Mouse (Mus musculus) heart, adult 8-10 months (tissue): ENCODE data around the gene Map3k6. TPM values are rescaled to one million over a fixed set of nuclear protein-coding genes. Genes with fewer than 3 reads are reported as not detected.

ENCODE experiments used
- DNase-seq: peaks from one replicate; pipeline ENCODE4 v3.0.0; 2022; ENCODE audit warnings: low spot score
- total RNA-seq, 4 experiments: library from RNA; stranded (reverse); gene quantifications; 2 replicates each; pipeline ENCODE4 v1.2.4; 2022

The Map3k6 gene
- total RNA-seq: 10 to 100 TPM; 14.8 to 21.8 (median 16.3) TPM

DNA sequence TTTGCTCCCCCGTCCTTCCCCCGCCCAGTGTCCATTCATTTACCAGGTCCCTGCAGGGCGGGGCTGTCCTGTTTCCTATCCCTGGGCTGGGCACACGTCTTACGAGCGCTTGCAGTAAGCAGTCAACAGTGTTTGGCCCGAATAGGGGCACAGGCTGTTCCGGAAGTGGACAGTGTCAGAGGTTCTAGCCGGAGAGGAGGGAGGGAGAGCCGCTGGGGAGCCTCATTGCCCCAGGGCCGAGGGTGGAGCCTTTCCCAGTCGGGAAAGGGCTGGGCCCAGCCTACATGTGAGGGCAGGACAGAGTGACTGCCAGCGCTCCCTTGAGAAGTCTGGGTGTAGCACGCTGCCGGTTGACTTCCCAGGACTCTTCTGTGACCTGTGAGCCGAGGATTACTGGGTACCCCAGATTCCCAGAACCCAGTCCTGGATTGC, at the start of gene Map3k6:
Gene Map3k6 (plus strand): TSS at position 329 of the 432 bp plus-strand sequence.
- peak; percentile 96 for DNase-seq

DNA sequence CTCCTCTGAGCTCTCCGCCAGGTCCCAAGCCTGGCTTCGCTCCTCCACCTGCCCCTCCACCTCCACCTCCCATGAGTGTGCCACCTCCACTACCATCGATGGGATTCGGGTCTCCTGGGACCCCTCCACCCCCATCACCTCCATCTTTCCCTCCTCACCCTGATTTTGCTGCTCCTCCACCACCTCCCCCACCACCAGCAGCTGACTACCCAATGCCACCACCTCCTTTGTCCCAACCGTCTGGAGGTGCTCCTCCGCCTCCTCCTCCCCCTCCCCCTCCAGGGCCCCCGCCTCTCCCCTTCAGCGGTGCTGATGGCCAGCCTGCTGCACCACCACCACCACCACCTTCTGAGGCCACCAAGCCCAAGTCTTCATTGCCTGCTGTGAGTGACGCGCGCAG, 46.1 kb upstream of the Map3k6 start:
- no peak for DNase-seq

DNA sequence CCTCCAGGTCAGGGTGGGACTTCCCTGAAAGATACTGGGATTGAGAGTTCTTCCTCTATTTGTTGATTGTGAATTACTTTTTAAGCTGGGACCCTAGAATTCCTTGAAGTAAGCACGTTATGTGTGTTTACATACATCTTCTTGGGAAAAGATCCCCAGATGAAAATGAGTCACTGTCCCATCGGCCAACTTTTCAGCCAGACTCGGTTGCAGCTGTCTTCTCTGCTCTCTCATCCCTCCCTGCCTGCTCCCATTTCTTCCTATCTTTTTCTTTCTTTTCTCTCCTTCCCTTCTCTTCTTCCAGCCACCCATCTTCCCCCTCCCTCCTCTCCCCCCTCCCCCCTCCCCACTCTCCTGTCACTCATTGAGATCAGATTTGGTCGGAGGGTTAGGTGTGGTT, 45.6 kb upstream of the Map3k6 start:
- no peak for DNase-seq

DNA sequence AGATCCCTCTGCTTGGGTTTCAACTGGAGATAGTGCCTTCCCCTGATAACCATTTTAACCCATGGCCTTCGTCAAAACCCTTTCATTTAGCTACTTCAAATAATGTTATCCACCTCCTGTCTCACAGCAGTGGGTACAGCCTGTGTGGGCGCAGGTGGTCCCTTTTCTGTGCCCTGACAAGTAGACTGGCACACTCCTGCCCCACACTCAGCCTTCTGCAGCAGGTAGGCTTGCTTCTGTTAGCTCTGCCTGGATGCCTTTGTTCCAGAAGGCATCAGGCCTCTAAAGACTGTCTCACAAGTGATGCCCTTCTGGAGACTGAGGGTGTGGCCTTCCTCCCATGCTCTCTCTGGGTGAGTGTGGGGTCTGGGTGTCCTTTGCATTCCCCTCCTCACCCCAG, 44.5 kb upstream of the Map3k6 start:
- no peak for DNase-seq

DNA sequence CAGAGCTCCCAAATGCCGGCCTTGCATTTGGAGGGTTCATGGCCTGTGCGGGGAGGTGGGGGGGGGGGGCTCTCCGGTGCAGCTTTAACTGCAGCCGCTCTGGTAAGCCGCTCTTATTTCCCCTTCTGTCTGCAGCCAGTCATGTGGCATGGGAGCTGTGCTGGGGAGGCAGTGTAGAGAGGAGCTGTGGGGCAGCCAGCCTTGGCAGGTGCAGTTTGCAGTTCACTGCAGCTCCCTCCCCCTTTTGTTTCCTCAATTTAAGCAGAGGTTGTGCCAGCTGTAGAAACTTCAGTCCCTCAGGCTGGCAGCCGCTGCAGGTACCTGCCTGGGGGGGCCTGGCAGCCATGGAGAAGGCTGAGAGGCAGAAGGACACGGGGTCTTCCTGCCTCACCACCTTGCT, 43.8 kb upstream of the Map3k6 start:
- no peak for DNase-seq

DNA sequence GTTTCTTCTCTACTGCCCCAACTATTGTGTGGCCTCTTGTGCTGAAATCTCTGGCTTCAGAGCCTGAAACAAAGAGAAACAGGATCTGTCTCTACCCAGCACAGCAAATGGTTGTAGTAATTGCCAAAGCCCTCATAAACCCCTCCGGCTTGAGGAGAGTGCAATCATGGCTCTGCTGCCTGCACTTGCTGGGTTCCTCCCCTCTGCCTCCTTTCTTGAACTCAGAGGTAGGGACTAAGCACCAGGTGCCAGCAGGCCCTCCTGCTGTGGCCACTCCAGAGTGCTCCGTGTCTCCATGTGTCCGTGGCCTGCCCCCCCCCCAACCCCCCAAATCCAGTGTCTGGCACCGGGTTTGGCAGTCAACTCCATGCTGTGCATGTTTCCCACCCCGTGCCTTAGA, 43.3 kb upstream of the Map3k6 start:
- DNase-seq: no peak

DNA sequence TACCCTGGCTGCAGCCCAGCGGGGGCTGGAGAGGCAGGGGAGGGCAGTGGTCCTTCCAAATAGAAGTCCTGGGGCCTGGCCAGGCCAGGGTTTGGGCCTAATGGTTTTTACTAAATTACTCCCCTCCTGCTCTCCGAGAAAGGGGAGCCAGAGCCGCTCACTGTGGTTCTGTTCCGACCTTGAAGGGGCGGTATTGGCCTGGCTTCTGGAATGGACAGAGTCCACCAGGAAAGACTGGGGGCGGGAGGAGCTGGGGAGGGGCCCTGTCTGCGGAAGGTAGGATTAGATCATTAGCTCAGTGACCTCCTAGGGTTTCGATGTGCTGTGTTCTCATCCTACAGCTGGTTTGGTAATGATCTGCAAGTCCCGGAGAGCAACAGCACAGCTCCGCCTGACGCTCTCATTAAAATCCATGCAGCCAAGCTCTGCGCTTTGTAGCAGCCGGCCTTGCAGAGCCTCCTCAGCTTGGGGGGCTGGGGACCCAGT, 42.8 kb upstream of the Map3k6 start:
- no peak for DNase-seq

DNA sequence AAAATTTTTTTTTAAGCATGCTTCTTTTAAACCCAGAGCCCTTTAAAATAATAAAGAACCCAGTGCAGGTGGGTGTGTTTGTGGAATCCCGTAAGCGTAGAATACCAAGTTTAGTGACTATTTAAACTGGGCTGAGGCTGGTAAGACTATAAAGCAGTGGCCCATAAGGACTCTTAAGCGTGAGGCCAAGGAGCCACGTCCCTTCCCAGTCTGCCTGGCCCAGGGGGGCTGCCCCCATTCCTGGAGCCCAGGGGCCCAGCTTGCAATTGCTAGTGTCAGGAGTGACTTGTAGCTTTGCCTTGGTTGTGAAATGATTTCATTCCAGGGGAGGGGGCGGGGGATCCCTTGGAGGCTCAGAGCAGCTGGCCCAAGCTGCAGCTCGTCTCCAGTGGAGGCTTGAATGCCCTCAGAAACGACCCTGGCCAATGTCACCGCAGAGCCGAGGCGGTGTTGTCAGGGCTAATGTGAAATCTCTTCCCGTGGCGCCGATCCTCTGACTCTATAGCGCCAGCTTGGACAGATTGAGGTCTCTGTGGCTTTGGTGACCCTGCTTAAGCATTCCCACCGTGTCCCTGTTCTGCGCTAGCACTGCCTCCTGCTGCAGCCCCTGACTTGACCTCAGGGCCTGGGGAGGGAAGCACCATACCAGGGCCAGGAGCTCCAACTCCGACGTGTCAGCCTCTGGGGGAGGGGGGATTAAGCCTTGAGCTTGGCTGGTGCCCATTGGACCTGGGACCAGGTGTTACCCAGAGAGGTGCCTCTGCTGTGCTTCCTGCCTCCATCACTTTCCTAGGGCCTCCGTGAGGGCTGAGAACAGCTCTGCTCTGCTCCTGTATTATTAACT, 42.1 kb upstream of the Map3k6 start:
- DNase-seq: no peak

DNA sequence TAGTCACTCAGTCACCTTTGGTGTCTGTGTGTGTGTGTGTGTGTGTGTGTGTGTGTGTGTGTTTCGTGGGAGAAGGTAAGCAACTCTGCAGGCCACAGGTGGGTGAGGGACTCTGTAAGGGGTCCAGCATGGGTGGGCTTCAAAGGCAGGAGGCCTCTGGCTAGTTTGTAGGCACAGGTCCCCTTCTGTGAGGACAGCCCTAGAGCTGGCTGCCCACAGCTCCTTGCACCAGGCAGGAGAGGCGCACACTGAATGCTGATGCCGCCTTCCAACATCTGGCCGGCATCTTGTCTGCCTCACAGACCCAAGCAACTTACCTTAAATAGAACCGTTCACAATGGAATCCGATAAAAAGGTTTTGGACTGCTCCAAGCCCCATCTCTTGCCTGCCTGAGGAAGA, 40.9 kb upstream of the Map3k6 start:
- no peak for DNase-seq

DNA sequence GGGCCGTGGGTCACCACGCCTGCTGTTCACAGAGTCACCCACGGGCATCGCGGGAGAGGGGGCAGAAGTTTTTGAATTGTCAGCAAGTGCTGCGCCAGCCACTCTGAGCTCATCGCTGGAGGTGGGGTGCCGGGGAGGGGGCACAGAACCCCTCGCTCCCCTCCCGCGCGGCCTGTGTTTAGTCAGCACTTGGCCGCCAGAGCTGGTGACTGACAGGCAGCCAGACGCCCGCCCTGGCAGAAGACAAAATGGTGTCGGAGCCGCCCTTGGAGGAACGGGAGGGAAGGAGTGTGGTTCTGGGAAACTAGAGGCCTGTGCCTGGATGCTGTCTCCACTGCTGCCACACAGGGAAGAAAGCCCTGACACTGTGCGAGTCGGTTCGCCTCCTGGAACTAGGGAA, 40.3 kb upstream of the Map3k6 start:
- DNase-seq: no peak

DNA sequence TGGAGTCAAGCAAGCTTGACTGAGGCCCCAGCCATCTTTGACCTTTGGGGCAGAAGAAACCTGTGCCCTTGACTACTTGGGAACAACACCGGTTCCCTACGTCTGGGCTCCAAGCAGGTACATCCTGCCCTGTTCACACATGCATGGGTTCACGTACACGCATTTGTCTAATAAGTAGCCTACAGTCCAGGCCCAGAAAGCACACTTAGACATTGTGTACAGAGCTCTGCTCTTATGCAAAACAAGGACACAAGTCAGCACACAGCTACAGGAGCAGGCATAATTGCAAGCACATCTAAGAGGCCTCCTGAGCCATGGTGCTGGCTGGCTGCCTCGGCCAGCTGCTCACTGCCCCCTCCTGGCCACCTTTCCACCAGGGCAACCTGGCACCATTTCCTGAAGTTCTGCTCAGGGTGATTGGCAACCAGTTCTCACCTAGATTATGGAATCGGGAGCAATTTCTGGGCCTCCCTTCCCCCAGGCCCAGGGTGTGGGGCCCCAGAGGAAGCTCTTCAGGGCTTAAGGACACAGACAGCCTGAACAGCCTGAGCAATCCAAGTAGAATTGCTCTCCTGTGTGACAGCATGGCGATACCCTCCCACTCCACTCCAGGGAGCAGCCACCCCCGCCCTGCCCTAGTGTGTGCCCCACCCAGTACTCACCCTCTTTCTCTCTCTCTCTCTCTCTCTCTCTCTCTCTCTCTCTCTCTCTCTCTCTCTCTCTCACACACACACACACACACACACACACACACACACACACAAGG, 39.4 kb upstream of the Map3k6 start:
- peak; percentile 58 for DNase-seq

DNA sequence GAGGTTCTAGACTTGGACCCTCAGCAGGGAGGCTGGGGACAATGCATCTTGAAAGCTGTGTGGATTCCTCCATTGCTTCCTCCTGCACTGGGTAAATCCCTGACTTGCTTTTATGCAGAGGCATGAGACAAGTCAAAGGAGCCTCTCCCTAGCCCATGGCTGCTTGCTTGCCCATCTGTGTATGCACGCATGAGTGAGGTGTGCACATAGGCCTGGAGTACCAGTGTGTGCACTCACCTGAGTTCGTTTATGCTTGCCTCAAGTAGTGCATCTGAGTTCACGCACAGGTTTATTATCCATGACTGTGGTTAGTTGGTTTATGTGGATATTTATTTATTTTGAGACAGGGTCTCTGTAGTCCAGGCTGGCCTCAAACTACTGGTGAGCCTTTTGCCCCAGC, 38.4 kb upstream of the Map3k6 start:
- DNase-seq: no peak

DNA sequence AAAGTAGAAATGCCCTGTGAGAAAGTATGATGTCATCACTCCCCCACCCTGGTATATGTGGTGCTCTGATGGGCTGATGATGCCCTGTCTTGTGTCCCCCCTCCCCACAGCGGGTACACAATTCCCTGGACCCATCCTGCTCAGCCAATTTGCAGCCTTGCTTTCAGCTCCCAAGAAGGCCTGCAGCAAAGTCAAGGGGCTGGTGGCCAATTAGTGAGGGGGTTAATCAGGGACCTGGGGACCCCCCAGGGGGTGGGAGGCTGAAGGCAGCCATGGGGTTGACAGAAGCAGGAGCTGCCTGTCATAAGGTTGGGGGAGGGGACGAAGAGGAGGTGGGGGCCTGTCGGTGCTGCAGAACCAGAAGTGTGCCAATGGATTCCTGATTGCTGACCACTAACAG, 37.0 kb upstream of the Map3k6 start:
- no peak for DNase-seq

DNA sequence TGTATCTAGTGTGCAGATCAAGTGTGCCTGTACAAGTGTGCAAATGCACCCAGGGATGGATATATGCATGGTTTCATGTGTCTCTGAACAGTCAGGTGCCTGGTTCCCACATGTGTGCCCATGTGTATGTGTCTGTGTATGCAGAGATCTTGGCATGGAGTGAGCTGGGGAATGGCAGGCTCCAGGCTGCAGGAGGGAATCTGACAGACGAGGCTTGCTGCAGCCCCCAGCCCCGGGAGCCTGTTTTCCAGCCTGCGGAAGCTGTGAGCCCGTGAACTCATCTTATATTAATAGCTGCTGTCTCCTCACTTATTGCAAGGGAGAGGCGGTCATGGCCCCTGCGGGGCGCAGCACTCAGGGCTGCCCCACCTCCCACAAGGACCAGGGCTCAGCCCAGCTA, 36.2 kb upstream of the Map3k6 start:
- no peak for DNase-seq

DNA sequence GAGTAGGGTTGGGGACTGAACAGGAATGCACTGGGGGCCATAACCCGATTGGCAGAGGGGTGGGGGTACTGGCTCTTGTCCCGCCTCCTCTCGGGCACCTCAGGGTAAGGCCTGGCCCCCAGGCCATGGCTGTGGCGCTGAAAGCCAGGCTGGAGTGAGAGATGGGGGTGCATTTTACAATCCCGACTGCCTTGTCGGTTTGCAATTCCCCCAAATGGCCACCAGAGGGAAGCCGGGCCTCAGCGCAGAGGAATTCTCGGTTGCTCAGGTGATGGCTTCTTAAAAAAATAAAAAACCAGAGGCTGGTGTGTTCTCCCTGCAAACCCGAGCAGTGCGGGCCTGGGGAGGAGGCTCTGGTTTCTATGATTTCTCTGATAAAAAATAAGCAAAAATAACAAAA, 31.3 kb upstream of the Map3k6 start:
- DNase-seq: peak; percentile 44

DNA sequence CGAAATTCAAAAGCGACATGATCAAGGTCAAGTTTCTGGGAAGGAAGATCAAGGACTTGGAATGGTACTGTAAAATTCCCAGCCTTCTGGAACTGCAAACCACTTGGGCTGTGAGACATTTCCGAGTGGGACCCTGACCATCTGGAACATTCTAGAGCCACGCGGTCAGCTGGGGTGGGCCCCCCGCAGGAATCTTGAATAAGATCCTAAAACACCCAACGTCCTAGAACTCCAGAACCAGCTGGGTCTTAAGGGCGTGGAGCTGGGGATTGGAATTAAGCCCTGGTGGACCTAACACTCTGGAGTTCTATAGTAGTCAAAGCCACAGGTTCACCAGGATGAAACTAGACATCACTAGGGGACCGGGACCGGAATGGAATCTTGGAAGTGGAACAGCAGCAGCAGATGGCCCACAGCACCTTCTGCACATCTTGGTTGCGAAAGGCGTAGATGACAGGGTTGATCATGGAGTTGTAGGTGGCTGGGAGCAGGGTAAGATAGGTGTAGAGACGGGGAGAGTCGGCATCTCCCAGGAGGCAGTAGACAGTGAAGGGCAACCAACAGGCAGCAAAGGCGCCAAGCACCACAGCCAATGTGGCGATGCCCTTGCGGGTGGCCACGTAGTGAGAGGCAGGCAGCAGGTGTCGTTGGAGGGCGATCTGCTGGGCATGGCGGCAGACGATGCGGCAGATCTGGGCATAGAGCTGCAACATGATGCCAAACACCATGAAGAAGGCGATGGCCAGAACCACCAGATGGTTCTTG, 30.4 kb upstream of the Map3k6 start:
- no peak for DNase-seq

DNA sequence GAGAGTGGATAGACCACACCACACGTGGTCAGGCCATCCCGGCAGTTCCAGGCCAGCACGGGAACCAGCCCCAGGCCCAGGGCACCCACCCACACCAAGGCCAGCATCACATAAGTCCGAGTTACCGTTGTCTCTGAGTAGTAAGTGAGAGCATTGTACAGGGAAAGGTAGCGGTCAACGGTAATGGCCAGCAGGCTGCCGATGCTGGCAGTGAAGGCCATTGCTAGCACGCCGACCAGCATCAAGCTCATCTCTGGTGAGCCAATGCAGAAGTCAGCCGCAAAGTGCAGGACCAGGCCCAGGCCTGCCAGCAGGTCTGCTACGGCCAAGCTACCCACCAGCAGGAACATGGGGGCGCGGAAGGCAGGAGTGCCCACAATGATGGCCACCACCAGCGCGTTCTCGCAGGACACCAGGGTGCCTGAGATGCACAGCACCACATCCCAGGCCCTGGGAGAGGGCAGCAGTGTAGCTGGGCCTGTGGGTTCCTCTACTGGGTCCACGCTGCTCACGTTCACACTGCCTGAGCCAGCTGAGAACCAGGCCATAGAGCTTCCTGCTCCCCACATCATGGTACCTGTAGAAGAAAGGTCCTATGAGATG, 29.7 kb upstream of the Map3k6 start:
- no peak for DNase-seq

DNA sequence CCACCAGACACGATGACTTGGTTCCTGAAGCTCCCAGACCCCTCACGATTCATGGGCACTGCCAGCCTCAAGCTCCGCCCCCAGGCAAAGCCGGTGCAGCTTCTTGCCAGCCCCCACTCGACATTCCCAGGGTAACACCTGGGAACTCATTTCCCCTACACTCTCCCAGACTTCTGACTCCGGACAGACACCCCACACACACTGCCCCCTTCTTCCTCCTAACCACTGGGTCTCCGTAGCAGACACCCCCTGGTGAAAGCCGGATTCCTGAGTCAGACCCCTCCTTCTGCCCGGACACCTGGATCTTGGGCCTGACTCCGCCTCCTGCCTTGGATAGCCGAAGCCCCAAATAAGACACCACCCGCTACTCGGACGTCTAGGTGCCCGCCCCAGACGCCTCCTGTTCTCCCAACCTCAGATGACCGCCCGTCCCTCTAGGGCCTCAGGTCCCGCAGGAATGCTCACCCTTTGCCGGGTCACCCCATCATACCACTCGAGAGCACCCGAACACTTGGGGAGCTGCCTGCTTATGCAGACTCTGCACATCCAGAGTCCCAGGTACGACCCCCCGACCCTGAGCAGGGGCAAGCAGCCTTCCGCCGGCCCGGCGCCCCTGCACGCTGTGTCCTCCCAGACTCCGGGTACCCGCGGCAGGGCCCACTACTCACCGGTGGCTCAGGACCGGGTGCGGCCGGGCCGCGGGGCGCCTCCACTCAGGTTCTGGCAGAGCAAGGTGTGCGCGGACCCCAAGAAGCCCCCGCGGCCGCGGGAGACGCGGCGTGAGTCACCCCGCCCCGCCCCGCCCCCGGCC, 28.7 kb upstream of the Map3k6 start, which contains the start of the genes Cd164l2 and Gpr3:
Gene Cd164l2 (plus strand): TSS at position 381 of the 811 bp plus-strand sequence.
Gene Gpr3 (minus strand): TSS at position 786 of the 811 bp plus-strand sequence.
- DNase-seq: no peak

DNA sequence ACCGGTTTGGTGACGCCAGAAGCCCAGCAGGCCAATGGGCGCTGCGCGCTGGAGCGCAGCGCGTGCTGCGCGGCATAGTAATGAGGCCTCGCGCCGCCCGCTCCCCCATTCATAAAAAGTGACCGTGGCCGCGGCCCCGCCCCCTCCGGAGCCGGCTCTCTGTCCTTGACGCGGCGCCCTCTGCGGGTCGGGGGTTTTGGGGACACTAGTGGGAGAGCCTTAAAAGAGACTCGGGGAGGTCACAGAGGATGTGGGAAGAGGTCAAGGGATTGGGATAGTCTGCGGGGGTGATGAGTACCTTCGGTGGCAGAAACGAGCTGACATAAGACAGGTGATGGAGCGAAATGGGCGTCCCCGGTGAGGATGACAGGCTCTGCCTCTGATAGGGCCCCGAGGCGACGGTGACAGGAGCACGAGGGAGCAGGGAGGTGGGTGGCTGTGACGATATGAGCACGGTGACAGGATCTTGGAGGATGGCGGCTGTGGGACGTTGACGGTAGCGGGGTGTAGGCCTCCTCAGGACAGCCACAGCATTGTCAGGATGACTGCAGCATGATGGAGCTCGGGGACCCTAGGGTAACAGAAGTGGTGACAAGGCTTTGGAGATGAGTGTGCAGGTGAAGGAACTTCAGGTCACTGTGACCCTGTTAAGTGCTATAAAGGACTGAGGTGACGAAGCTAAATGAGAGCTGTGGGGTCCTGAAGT, 27.9 kb upstream of the Map3k6 start:
- DNase-seq: peak; percentile 72

DNA sequence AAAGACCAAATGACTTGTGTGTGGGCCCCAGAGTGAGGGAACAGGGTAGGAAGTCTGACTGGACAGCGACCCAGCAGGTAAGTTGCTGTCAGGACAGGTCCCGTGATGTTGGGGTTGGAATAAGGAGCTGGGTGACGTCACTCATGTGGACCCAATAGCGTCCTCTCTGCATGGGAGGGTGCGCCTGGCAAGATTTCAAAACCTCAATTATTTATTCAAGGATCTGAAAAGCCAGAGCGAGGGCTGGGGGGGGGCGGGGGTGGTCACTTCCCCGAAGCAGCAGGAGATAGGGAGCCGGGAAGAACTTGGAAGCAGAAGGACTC, 27.4 kb upstream of the Map3k6 start:
- no peak for DNase-seq
